Mouse (Mus musculus) lung, postnatal 14 days (tissue): ENCODE results near the gene Lmcd1.

Source experiments
- DNase-seq: peaks from one replicate; pipeline ENCODE4 v3.0.0; 2021

The Lmcd1 gene

DNA sequence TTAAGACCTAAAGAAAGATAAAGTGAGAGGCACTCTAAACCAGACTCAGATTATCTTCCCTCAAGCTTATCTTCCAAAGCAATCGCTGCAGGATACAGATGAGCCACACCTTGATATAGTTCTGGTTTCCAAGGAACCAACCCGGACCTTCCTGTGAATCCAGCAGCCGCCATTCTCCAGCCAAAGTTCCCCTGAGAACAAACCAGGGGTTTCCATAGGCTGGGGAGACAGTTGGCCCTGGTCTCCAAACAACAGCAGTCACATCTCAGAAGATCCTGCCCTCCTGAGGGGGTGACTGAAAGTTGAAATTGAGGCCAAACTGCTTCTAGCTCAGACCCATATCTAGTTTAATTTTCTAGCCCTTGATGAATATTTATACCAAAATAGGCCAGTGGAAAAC is 14.7 kb downstream of the Lmcd1 start:
- DNase-seq = no peak

DNA sequence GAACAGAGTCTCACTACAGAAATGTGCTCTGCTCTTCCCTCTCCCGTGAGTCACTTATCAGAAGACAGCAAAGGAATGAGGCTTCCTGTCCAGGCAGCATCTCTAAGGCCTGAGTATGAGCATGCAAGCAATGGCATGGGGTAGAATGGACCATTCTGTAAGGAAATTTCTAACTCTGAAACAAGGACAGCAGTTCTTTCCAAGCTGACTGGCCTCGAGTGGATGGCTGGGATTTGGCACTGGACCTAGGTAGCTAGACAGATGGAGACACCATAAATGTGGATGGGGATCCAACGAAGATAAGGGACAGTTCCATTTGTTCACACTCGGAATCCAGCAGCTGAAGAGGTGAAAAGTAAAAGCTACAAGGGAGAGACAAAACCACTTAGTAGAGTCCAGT is 17.6 kb downstream of the Lmcd1 start:
- DNase-seq = no peak

DNA sequence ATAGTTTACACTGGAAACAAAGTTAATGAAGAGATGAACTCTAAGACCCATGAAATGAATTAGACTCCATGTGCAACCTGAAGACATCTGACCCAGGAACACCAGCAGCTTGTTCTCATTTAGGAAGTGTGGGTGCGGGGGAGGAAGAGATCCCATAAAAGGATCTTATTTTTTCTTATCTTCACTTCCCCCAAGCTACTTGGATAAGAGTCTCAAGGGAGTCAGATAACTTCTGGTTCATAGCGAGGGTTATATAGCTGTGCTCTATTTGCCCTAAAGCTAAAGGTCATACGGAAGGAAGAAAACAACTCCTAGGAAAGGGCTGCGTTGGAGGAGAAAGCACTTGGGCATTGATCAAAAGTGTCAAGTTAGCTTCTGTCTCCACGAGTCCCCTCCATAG is 19.8 kb downstream of the Lmcd1 start:
- no peak for DNase-seq

DNA sequence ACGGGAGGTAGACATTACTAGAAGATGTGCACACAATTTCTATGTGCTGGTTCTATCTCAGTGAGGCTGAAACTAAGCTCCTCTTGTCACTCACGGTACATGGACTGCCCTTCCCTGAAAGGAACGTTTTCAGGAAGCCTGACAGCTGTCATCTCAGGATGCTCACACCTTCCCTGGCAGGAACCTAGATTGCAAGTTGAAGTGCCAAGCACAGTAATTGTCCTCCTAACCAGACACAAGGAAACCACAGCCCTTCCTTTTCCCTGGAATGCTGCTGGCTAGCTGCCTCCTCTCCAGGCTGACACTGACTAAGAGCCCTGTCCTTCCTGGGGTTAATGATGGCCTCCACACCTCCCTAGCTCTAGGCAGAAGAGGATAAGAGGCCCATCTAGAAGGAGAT is 21.7 kb downstream of the Lmcd1 start:
- peak; percentile 50 for DNase-seq

DNA sequence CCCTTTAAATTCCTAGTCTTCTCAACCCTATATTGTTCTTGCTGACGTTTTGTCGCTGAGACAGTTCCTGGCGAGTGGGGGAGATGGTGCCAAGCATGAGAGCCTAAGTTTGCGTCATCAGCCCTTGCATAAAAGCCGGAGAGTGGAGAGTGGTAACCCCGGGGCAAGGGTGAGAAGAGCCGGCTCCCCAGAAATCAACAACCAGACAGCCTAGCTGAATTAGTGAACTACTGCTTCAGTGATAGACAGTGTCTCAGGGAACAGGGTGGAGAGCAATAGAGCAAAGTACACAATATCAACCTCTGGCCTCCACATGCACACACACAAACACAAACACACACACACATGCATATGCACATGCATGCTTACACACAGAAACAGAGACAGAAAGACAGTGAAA is 26.6 kb downstream of the Lmcd1 start:
- no peak for DNase-seq

DNA sequence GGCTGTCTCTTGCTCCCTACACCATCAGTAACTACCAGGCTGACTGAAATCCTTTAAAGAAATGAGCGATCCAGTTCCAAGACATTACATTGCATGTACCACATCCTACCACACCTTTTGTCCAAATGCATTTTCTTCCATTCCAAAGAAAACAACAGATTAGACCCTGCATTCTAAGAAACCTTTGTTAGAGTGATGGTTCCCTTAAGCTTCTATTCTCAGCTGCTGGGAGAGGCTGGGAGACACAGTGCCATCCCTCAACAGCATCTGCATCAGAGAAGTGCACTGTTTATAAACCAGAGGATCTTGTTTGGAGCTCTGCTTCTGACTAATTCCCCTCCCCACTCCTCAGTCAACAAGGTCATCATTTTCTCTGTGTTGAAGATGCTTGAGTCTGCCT is 27.1 kb downstream of the Lmcd1 start:
- DNase-seq = no peak

DNA sequence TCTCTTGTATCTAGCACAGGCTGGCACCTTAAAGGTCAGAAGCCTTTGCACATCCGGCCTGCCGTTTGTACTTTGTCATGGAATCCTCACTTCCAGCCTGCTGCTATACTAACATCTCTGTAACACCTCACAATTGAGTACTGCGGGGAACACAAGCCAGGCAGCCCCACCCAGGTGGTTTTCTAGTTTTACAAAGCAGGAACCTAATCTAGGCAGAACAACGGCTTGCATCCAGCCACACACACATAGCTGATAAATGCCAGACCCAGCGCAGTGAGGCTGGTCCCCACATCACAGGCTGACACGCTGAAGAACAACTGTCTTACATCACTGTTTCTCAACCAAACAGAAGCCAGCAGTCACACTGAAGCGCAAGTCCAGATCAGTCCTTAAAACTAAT is 28.7 kb downstream of the Lmcd1 start:
- DNase-seq = no peak

DNA sequence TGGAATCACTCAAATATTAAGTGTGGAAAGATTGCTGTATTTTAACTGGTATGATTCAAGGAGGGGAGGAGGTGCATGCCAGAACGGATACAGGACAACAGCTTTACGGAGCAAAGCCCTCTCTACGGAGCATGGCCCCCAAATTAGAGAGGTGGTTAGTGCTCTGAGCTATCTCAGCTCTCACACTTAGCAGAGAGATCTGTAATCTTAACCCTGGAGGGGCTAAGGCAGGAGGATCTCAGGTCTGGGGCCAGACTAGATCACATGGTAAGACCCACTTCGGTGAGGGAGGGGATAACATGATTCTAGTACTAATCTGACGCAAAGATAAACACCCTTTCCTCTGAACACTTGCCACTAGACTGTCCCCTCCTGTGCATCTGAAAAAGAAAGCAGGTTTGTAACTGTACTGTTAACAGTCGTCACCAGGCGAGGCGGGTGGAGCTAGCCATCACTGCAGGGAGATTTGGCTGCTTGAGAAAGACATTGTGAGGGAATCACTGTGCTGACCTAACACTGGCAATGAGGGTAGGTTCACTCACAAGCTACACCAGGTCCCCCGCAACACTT is 29.3 kb downstream of the Lmcd1 start:
- DNase-seq = no peak

DNA sequence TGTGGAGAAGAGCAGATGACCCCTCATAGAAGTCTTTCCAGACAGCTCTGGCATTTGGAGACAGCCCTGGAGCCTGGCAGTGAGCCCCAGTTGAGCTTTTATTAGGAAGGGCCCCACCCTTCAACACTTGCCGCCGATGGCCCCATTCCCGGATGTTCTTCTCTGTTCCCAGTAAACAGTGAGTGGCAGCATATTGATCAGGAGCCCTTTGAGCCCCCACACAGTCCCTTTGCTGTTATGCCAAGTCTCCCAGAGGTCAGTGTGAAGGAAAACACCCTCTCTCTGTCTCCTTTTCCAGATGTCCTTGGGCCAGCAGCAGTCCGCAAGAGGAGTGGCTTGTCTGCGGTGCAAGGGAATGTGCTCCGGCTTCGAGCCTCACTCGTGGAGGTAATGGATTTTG is 31.2 kb downstream of the Lmcd1 start:
- peak; percentile 72 for DNase-seq

DNA sequence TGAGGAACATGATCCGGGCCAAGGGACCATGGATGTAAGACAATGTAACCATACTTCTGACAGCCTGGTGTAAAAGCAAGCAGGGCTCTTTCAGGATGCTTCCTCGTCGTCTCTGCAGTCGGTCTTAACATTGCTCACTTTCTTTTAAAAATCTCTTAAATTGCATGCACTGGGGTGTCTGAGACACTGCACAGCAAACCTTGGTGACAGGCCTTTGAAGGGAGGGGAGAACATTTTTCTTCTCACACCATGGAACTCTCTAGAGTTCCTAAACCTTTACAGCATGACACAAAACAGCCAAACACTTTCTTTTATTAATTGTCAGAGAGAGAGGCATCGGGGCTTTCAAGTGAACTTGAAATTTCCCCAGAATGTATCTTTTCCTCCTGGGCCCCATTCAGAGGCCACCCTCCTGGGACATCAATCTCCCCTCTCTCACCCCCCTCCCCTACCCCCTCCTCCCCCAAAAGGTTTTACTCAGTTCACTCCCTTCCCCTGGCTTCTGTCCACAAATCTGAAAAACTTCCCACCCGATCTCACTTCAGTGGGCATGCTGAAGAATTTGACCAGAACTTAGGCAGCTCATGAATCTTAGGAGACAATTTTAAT is 35.9 kb downstream of the Lmcd1 start:
- DNase-seq = no peak

DNA sequence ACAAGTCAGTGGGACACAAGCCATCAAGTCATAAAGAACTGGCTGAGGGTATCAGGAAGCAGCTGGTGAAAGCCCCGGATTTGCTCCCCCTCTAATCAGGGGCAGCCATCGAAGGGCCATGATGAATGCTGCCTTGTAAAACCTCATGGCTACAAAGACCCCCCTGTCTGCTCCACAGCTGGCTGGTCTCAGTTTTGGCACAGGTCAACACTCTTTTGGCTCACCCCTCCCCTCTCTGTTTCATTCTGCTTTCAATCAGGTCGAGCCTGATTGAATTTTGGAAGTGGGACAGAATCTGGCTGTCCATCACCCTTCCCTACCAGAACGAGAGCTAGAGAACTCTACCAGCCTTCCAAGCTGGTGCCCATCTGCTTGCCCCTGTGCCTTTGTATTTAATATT is 37.8 kb downstream of the Lmcd1 start:
- DNase-seq = no peak

DNA sequence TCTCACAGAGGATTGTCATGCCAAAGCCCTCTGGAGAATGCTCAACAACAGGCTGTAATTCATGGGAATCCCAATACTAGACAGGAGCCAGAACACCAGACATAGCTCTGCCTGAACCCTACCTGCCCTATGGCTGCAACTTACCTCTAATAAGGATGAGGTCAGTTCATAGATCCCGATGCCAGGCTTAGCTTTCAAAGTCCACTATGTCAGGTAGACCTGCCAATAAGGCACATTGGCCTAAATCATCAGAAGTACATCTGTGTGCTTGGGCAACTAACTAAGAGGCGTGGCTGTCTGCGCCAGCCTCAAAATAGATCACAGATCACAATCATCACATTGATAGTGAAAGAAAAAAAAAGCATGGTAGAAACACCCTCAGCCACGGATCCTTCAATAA is 45.9 kb downstream of the Lmcd1 start:
- DNase-seq = no peak

DNA sequence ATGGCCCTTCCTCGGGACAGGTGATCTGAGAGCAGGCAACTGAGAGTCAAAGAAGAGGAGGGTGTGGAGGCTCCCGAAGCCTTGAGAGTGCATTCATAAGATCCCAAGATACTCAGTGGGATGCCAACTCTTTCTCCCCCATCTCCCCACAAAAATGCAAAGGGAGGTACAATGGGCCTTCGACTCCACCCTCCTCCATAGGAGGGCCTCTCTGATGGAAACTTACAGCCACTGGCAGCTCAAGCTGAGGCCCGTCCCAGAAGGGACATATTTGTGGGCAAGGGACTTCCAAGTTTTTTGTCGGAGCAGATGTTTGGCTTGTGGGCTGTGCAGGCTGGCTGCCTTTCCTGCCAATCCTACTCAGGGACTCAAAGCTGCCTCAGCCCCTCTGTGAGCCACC is 47.1 kb downstream of the Lmcd1 start:
- DNase-seq = no peak

DNA sequence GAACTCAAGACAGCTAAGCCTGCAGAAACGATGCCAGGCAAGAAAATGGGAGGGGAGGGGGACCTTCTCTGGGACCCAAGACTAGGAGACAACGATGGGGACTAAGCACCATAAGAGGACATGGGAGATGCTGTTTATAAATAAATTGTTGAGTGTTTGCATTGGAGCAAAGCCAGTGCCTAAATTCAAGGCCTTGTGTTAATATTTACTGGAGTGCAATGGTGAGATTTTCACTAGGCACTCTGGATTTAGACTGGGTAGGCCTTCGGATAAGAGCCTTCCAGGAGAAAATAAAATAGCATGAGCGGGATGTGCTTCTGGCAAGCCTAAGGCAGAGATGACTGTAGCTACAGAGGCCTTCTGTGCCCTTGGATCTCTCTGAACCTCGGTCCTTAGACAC is 49.4 kb downstream of the Lmcd1 start:
- no peak for DNase-seq

DNA sequence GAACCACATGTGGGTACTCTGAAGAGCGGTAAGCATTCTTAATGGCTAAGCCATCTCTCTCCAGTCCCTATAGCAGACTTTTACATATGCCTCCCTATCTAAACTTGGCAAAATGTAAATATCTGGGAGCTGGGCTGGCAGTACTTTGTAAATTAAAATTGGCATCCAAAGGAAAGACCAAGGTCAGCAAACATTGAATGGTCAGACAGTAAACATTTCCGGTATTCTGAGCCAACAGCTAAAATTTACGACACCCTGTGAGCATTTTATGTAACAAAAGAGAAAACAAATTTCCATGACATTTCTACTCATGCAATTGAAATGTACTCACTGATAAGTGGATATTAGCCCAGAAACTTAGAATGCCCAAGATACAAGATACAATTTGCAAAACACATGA is 51.7 kb downstream of the Lmcd1 start:
- DNase-seq = no peak

DNA sequence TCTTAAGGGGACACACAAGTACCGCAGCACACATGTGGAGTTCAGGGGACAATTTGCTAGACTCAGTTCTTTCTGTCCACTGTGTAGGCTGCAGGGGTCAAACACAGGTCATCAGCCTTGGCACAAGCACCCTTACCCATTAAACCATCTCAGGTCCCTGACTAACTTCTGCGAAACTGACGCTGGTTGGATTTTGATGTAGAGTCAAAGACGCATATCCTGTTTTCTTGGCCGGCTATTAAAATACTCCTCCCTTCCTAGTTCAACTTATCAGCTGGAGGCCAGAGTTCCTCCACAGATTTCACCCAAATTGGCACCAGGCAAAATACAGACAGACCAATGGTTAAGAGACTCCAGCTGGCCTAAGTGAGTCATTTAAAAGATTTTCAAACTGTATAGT is 54.2 kb downstream of the Lmcd1 start:
- DNase-seq = peak; percentile 8

DNA sequence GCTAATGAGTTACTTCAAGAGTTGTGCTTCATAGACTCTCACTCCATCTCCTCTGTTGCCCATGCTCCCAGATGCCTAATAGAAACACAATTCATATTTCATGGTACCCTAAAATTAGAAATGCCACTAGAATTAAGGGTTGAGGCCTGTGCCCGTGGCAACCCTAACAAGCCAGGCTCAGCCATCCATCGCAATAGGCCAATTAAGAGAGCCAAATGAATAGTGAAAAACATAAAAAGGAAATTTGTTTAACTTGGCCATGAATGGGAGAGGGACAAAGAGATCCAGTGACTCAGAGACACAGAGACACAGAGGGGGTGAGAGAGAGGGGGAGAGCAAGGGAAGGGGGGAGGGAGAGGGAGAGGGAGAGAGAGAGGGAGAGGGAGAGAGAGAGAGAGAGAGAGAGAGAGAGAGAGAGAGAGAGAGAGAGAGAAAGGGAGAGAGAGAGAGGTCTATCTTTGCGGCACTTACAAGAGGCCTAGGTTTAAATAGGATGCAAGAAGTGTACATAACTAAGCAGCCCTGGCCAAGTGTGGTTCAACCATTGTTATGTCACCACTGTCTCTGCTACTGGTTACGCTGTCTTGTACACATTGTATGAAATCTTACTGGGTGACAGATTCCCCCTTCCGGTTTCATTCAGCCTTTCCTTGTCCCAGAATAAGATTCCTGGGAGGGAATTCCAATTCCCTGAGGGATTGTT is 57.1 kb downstream of the Lmcd1 start:
- DNase-seq = no peak

DNA sequence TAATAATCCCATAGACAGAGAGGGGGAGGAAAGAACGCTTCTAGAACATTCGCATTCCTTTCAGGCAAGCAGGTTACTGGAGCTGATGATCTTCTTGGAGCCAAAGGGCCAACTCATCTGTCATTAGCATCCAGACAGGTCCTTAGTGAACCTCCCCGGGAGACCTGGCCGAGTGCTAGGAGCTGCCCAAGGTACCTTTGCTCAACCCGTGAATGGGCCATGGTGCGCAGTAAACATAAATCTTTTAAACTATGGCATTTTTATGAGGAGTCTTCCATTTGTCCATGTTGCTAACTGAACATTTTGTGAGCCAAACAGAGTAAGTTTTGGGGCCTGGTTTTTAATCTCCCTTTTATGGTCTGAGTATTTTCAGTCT is 57.7 kb downstream of the Lmcd1 start:
- no peak for DNase-seq

DNA sequence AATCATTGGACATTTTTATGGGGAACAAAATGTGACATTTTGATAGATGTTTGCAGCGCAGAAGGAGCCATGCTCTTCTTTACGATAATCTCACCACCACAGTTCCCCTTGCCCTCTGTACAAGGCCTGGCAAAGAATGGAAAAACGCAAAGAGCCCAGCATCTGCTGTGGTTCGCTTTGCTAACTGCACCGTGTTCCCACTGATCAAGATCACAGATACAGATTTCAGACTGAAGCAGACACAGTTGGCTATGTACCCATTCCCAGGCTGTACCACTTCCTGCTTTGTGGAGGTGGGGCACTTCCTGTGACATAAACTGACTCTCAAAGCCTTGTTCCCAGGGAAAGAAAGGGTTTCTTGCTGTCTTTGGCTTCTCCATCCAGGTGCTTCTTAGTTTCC is 60.4 kb downstream of the Lmcd1 start:
- peak; percentile 9 for DNase-seq

DNA sequence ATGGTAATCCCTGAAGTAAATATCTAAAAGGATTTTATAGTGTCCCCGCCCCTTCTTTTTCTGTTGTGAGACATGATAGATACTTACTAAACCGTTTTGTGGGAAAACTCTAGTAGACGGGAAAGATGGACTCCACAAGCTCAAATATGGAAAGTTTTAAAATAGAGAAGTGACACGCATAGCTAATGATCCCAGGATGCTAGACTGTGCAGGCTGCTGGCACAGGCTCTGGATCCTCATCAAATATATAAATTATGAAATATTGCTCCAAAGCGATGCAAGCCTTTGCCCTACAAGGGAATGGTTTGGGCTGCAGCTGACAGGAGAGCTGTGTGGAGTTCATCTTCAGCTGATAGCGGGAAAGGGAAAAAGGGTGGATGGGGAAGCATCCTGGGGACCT is 64.1 kb downstream of the Lmcd1 start:
- no peak for DNase-seq

DNA sequence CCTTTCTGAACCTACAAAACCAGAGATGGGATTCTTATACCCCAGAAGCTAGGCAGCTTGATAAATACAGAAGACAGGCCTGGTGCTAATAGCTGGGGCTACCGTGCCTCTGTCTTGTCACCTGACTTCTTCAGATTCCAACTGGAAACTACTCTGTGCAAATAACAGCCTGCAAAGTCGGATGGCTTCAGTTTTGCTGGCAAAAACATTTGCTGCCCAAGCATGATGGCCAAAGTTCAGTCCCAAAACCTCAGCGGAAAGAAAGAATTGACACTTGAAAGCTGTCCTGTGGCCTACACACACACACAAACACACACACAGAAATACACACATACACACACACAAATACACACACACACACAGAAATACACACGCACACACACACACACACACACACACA is 65.5 kb downstream of the Lmcd1 start:
- no peak for DNase-seq

DNA sequence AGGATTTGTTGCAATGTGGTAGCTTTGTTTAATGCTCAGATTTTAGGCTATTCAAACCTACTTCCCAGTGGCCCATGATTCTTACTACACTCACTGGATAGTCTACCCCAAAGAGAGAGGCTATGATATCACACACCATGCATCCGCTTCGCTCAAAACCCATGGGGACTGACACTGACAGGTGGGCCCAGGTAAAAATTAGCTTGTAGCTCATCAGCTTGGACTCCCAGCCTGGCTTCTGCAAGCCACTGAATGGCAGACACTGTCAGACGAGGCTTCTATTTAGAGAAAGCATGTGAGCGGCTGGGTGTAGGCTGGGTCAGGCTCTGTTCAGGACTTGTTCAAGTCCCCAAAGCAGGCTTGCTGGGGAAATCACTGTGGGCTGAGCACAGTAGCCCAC is 76.9 kb downstream of the Lmcd1 start:
- DNase-seq = no peak

DNA sequence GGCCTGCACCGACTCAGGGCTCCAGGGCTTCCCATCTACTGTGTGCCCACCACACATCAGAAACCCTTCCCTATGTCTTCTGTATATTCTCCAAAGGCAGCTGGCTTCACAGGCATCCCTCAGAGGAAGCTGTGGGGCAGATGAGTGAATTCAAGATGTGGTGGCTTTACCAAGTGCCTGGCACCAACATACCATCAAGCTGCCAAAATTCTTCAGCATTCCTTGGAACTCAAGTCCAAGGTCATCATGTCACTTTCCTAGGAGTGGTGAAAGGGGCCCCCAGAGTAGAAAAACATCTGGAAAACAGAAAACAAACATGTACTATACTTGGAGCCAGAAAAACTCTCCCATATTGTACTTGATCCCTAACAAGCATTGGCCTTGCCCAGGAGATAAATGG is 85.8 kb downstream of the Lmcd1 start:
- no peak for DNase-seq

DNA sequence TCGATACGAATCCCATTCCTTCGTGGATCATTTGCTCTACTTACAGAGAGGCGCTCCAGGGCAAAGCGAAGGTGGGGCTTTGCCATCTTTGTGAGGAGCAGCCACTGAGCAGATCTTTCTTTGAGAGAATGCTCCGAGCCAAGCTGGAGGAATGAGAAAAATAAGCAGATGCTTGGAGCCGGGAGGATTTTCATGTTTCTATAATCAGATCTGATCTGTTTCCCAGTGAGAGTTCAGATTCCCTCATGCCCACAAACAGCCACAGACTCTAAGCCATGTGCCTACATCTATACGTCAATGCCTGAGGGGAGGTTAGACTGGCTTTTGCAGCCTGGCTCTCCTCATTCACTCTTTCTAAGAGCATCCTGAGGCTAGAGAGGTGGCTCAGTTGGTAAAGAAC is 87.1 kb downstream of the Lmcd1 start:
- no peak for DNase-seq

DNA sequence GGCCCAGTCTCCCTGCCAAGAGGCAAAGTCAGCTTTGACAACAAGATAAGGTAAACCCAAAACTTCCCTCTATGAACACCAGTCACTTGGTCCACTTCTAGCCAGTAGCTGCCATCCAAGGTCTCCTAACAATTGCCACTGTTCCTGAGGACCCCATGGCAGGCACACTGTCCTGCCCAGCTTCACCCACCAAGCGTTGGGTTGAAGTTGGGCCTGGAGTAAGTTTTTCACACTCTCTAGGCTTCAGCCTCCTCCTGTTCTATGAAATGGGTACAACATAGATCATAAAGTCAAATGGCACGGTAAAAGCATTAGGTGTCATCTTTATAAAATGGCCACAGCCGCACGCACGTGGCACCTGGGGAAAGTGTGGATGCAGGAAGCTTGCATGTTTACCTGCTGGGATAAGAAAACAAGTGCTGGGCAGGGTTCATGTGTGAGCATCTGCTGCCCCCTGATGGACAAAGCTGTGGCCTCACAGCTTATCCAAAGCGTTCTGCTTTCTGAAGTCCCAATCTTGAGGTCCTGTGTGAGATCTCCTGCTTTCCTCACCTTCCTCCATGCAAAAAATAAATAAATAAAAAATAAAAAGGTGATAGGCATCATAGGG is 88.9 kb downstream of the Lmcd1 start:
- peak; percentile 84 for DNase-seq
